Mouse (Mus musculus) olfactory bulb, adult 2 months (tissue): ENCODE results near the gene Fignl1.

Source experiments
- CTCF ChIP-seq: fragments of 200-500 bp; IDR thresholded peaks from 2 replicates; pipeline ENCODE4 v1.5.1; 2012; ENCODE audit warnings: low read depth, mild to moderate bottlenecking, low read length, moderate library complexity; ENCODE audit not compliant: insufficient read depth
- POLR2A ChIP-seq: fragments of 200-500 bp; IDR thresholded peaks from 2 replicates; pipeline ENCODE4 v1.6.1; 2012; ENCODE audit warnings: mild to moderate bottlenecking, low read depth, low read length, moderate library complexity; ENCODE audit not compliant: insufficient read depth

- TF ChIP-seq CTCF (no peak), POLR2A (no peak)
Observed at GRCm38 (mm10) chr11:11829161-11830000, 20.6 kb upstream of the Fignl1 start.
